Comparison of ENCODE assay signal across 25 mouse cellular contexts in the genomic region with DNA sequence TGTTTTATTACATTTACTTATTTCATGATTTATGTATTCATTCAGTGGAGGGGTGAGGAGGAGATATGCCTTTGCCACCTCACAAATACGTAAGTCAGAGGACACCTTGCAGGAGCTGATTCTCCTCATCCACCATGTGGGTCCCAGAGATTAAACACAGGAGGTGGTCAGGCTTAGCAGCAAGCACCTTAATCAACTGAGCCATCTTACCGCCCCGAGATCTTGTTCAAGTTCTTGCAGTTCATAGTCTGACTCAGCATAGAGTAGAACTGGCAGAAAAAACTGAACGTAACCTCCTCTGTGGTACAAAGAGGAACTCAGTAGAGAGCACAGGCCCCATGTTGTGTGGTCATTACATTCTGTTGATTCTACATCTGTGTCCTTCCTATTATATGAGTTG. TPM values are rescaled to one million over a fixed set of nuclear protein-coding genes. Genes with fewer than 3 reads are reported as not detected.
"Had no signal": no experiment of that assay in that cellular context is flagged by ENCODE, and none has a peak within 500 bp of the region (broad histone marks: within the 10 kb centered on the region; RNA-seq: fewer than 3 reads in every experiment).

No protein-coding gene starts in this region.

- H3K27ac ChIP-seq: gastrocnemius, adult 2 months; heart, adult 2 months; hindbrain, embryonic 10.5 days; hindbrain, embryonic 12.5 days; hindbrain, embryonic 14.5 days; intestine, embryonic 15.5 days; layer of hippocampus, adult 2 months; left cerebral cortex, adult 2 months; limb, embryonic 10.5 days; limb, embryonic 12.5 days; liver, embryonic 14.5 days had no signal

- ATAC-seq: forebrain, embryonic 16.5 days; hindbrain, embryonic 16.5 days; inflammation-experienced regulatory T-cells, adult 6 months; intestine, embryonic 15.5 days; intestine, postnatal 0 days had no signal

- H3K4me3 ChIP-seq: gastrocnemius, adult 2 months; heart, adult 2 months; hindbrain, embryonic 10.5 days; hindbrain, embryonic 12.5 days; intestine, embryonic 15.5 days; layer of hippocampus, adult 2 months; left cerebral cortex, adult 2 months; limb, embryonic 10.5 days; limb, embryonic 12.5 days had no signal

- H3K4me2 ChIP-seq: hindbrain, embryonic 12.5 days; hindbrain, embryonic 14.5 days; intestine, embryonic 15.5 days; limb, embryonic 12.5 days had no signal

- H3K27me3 ChIP-seq: hindbrain, embryonic 12.5 days had no signal

- H3K9ac ChIP-seq: hindbrain, embryonic 12.5 days; hindbrain, embryonic 14.5 days; intestine, embryonic 15.5 days; limb, embryonic 12.5 days; liver, embryonic 14.5 days had no signal

- DNase-seq: gastrocnemius, adult 2 months; gastrocnemius, postnatal 10 days; gastrocnemius, postnatal 25 days; heart, adult 2 months; heart, postnatal 36 days; kidney, adult 18-20 months; kidney, adult 8-10 months; kidney, postnatal 10 days; kidney, postnatal 25 days; kidney, postnatal 4 days had no signal

- H3K4me1 ChIP-seq: hindbrain, embryonic 10.5 days; hindbrain, embryonic 12.5 days; intestine, embryonic 15.5 days; limb, embryonic 10.5 days; limb, embryonic 12.5 days had no signal

- H3K9me3 ChIP-seq: hindbrain, embryonic 10.5 days; hindbrain, embryonic 12.5 days; intestine, embryonic 15.5 days; limb, embryonic 10.5 days had no signal

- H3K36me3 ChIP-seq: hindbrain, embryonic 10.5 days; hindbrain, embryonic 12.5 days; intestine, embryonic 15.5 days; limb, embryonic 10.5 days; limb, embryonic 12.5 days had no signal

RNA-seq across cellular contexts. Expression of a gene that starts 8.6 kb away (rescaled TPM):
- total RNA-seq: granulocyte monocyte progenitor cell, adult 5-6 weeks; liver, adult 2 months had no signal
- polyA plus RNA-seq: liver, adult 2 months had no signal
